Mouse (Mus musculus) stomach, embryonic 14.5 days (tissue): ENCODE results near the gene Golph3. TPM values are rescaled to one million over a fixed set of nuclear protein-coding genes. Genes with fewer than 3 reads are reported as not detected.

ENCODE experiments used
- ATAC-seq: fragments of 200-750 bp; cut with Nextera tagmentation; 2 replicates; pipeline ENCODE4 v1.8.0; 2017; ENCODE audit warnings: low read depth, moderate TSS enrichment; ENCODE audit not compliant: insufficient number of reproducible peaks, insufficient read depth, low FRiP score
- H3K27ac ChIP-seq: fragments of 300-500 bp; sonication (generic); 2 replicates; pipeline ENCODE4 v1.5.1; 2014; ENCODE audit warnings: mild to moderate bottlenecking, low read length, moderate library complexity, mixed read lengths
- H3K27me3 ChIP-seq: fragments of 300-500 bp; sonication (generic); 2 replicates; pipeline ENCODE4 v1.6.1; 2014; ENCODE audit warnings: low read length, control low read depth, mixed read lengths; ENCODE audit not compliant: control insufficient read depth, insufficient read depth
- H3K36me3 ChIP-seq: fragments of 300-500 bp; sonication (generic); 2 replicates; pipeline ENCODE4 v1.6.1; 2014; ENCODE audit warnings: mild to moderate bottlenecking, control low read depth, low read length, moderate library complexity, mixed read lengths; ENCODE audit not compliant: control insufficient read depth, insufficient read depth
- H3K4me1 ChIP-seq: fragments of 300-500 bp; sonication (generic); 2 replicates; pipeline ENCODE4 v1.6.1; 2014; ENCODE audit warnings: low read length, control low read depth, mixed read lengths; ENCODE audit not compliant: control insufficient read depth, insufficient read depth
- H3K4me2 ChIP-seq: fragments of 300-500 bp; sonication (generic); replicated peaks from 2 replicates; pipeline ENCODE4 v1.6.1; 2014; ENCODE audit warnings: low read depth, low read length, control low read depth
- H3K4me3 ChIP-seq: fragments of 300-500 bp; sonication (generic); 2 replicates; pipeline ENCODE4 v1.5.1; 2014; ENCODE audit warnings: low read depth, low read length, control low read depth
- H3K9ac ChIP-seq: fragments of 300-500 bp; sonication (generic); replicated peaks from 2 replicates; pipeline ENCODE4 v1.6.1; 2014; ENCODE audit warnings: low read depth, mild to moderate bottlenecking, control low read depth, low read length, moderate library complexity, mixed read lengths
- H3K9me3 ChIP-seq: fragments of 300-500 bp; sonication (generic); 2 replicates; pipeline ENCODE4 v1.6.1; 2016; ENCODE audit warnings: low read depth, low read length, control low read depth; ENCODE audit not compliant: control insufficient read depth
- WGBS: fragments of 180-500 bp; shearing (Covaris S2); extraction: QIAGEN DNeasy Blood & Tissue Kit; methylation state at CpG from one replicate; pipeline ENCODE4 v1.1.7; 2014; 5-methylcytosine and 5-hydroxymethylcytosine counted together
- polyA plus RNA-seq: library from polyadenylated mRNA; unstranded; fragments of >200 nt; fragmentation: Nextera tagmentation; extraction: Ambion mirVana; gene quantifications from 2 replicates; pipeline ENCODE4 v1.2.1, GENCODE M21; 2014

The Golph3 gene
- 101 and 118 TPM in 2 replicates for polyA plus RNA-seq

DNA sequence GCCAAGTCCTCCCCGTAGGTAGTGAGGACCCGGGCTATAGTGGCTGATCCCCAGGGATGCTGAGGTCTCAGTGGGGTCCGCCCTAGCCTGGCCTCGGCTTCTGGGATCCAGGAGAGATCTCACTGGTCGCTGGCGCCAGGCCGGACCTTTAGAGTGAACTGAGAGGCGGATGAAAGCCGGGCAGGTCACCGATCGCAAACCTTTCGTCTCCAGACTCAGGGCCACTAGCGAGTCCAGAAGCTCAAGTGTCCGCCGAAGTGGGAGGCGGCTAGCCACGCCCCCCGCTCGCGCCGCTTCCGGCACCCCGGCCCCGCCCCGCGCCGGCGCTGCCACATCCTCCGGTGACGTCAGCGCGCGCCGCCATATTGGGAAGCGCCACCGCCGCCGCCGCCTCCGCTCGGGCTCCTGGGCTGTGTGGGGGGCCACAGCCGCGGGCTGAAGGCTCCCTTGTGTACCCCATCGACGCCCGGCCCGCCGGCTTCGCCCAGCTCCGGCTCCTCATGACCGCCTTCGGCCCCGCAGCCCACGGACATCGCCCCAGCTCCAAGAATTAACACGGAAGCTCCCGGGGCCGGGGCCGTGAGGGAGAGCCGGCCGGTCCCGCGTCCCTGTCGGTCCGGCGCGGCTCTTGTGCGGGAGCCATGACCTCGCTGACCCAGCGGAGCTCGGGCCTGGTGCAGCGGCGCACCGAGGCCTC, at the start of gene Golph3:
TSS of gene Golph3 (plus strand) at position 360 of the 697 bp plus-strand sequence.
- no peaks in the 10 kb centered on the region for H3K27me3 ChIP-seq
- peak within 1 kb of the TSS; percentile 88 for H3K4me3 ChIP-seq
- no peaks in the 10 kb centered on the region for H3K9me3 ChIP-seq
- H3K9ac ChIP-seq, result peak within 1 kb of the TSS; percentile 83
- peak within 1 kb of the TSS; percentile 94 for H3K27ac ChIP-seq
- no peaks in the 10 kb centered on the region; the same call in 1 of the 2 replicates for H3K36me3 ChIP-seq
- WGBS, result under 1% methylated on average over 73 of the region's 74 CpGs
- H3K4me2 ChIP-seq, result peak within 1 kb of the TSS; percentile 76
- H3K4me1 ChIP-seq, result peaks cover 12% of the 10 kb centered on the region; the same call in 1 of the 2 replicates
- peak; percentile 95 for ATAC-seq

DNA sequence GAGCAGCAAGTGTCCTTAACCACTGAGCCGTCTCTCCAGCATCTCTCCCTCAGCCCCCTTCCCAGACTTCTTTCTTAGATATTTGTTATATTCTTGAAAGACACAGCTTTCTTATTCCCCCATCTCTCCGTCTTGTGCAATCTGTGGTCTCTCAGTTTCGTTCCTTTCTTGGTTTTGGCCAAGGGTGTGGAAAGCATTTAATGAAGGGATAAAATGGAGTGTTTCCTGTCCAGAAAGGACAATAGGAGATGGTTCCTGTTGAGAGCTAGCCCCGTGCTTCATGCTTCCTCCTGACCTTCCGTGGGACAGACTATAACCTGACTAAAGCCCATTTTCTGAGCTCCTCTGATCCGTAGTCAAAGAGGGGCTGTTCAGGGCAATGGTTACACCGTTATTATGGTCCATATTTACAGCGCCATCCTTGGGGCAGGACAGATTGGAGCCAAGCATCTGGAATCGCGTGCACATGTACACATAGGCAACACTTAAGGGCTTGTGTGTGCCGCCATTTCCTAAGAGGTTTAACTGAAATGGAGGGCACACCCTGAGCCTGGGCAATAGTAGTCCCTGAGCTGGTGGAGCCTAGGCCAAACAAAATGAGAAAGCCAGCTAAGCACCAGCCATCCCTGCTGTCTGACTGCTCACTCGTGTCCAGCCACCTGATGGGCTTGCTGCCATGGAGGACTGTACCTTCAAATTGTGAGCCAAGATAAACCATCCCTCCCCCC, 47.8 kb upstream of the Golph3 start:
- H3K27ac ChIP-seq, result no peak overlapping the region
- H3K4me1 ChIP-seq, result no peaks in the 10 kb centered on the region
- no peak overlapping the region for H3K4me3 ChIP-seq
- H3K27me3 ChIP-seq, result no peaks in the 10 kb centered on the region
- ATAC-seq, result no peak
- 82% methylated on average over 12 of the region's 12 CpGs for WGBS
- H3K9me3 ChIP-seq, result no peaks in the 10 kb centered on the region
- peaks cover 17% of the 10 kb centered on the region for H3K36me3 ChIP-seq
- H3K9ac ChIP-seq, result no peak overlapping the region
- H3K4me2 ChIP-seq, result no peak overlapping the region

DNA sequence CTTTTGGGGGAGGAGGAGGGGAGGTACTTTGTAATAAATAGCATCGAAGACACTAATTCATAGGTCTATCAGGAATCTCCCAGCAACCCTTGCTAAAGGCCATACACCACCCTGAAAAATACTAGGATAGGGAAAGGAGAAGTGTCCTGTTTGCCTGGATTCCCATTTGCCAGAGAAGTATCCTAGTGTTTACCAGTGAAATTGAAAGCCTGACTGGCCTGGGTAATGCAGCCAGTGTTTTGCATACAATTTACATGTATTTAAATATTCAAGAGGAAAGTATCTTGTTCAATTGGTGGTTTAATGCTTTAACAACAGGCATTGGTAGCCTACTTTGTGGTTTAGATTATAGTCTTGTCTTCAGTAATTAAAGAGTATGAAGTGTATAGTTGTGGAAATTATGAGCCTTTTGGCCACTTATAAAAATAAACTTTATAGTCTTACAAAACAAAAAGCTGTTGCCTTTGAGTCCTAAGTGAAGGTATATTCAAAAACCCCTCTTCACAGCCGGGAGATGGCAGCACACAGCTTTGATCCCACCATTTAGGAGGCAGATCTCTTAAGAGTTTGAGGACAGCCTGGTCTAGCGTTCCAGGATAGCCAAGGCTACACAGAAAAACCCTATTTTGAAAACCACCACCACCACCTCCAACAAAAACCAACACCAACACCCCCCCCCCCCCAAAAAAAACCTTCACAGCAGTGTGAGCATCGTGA, 47.0 kb upstream of the Golph3 start:
- ATAC-seq, result no peak
- Histone ChIP-seq H3K4me3 (no peak overlapping the region), H3K9me3 (no peaks in the 10 kb centered on the region), H3K27ac (no peak overlapping the region), H3K27me3 (no peaks in the 10 kb centered on the region), H3K9ac (no peak overlapping the region), H3K36me3 (peaks cover 13% of the 10 kb centered on the region), H3K4me2 (no peak overlapping the region), H3K4me1 (no peaks in the 10 kb centered on the region)
- WGBS, result 68% methylated on average over 4 of the region's 4 CpGs

DNA sequence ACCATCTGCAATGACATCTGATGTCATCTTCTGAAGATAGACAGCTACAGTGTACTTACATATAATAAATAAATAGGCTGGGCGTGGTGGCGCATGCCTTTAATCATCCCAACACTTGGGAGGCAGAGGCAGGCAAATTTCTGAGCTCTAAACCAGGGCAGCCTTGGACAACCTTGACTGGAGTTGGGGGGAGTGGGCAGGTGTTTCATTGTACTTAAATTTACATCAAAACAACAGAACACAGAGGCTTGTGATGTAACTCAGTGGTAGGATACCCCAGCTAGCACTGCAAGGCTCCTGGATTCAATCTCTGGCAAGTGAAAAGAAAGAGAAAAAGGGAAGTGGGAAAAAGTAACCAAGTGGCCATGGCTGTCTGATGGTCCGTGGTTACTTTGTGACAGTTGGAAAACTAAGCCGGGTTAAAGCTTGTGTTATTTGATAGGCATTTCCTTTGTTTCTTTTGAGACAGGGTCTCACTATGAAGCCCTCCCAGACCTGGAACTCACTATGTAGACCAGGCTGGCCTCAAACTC, 46.1 kb upstream of the Golph3 start:
- Histone ChIP-seq H3K4me3 (no peak overlapping the region), H3K4me2 (no peak overlapping the region), H3K27ac (no peak overlapping the region), H3K36me3 (peaks cover 8% of the 10 kb centered on the region; the same call in 1 of the 2 replicates), H3K4me1 (no peaks in the 10 kb centered on the region), H3K27me3 (no peaks in the 10 kb centered on the region), H3K9ac (no peak overlapping the region), H3K9me3 (no peaks in the 10 kb centered on the region)
- no peak for ATAC-seq
- WGBS, result 84% methylated on average over 4 of the region's 4 CpGs

DNA sequence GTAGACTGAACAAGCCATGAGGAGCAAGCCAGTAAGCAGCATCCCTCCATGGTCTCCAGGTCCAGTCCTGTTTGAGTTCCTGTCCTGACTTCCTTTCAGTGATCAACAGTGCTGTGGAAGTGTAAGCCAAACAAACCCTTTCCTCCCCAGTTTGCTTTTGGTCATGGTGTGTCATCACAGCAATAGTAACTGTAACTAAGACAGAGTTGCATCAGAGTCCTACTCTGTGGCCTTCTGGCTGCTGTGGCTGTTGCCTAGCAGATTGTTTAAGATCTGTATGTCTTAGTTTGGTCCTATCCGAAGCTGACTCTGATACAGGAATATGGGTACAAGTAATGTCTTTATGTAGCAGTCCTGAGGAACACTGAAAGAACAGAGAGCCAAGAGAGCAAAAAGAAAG, 41.4 kb upstream of the Golph3 start:
- Histone ChIP-seq H3K4me3 (no peak overlapping the region), H3K4me2 (no peak overlapping the region), H3K27me3 (no peaks in the 10 kb centered on the region), H3K9ac (no peak overlapping the region), H3K4me1 (no peaks in the 10 kb centered on the region), H3K27ac (no peak overlapping the region), H3K36me3 (no peaks in the 10 kb centered on the region), H3K9me3 (no peaks in the 10 kb centered on the region)
- WGBS, result 90% methylated on average over 1 of the region's 1 CpGs
- ATAC-seq, result no peak

DNA sequence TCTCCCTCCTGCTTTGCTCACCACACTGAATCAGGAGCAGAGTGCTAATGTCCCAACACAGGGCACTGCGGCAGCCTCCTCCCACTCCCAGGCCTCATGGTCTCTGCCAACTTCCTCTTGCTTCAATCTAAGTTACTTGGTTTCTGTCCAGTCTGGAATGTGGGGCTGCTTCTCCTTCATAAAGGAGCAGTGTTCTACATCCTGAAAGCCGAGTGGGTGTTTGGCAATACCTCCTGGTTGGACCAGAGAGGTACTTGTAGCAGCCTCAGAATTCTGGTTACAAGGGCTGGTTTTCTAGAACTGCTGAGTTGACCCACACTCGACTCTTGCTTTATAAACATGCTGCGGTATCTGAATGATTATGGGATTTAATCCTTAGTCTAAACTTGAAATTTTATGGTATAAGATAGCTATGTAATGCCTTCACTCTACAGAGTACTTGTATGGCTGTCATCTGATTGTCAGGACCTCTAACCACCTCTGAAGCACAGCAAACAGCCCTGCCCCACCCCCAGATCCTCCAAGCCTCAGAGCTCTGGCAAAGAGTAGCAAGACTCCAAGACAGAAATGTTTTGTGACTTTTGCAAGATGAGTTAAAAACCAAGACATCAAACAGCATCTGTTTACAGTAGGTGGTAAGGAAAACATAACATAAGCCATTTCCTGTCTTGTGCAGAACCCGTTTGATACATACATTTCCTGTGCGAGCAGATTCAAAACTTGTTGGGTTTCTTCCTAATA, 36.3 kb upstream of the Golph3 start:
- ATAC-seq, result no peak
- Histone ChIP-seq H3K36me3 (no peaks in the 10 kb centered on the region), H3K9ac (no peak overlapping the region), H3K4me2 (no peak overlapping the region), H3K27ac (no peak overlapping the region), H3K27me3 (no peaks in the 10 kb centered on the region), H3K4me1 (no peaks in the 10 kb centered on the region), H3K4me3 (no peak overlapping the region), H3K9me3 (no peaks in the 10 kb centered on the region)
- WGBS, result 62% methylated on average over 6 of the region's 6 CpGs

DNA sequence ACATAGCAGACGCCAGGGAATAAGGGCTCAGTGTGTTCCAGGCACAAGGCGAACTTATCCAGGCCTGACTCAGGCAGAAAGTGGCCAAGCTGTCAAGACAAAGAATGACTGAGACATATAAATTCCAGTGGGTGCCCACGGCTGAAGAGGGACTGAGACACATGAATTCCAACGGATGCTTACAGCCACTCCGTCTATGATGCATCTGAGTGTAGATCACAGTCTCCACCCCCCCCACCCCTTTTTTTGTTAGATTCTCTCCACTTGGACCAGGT, 35.8 kb upstream of the Golph3 start:
- H3K36me3 ChIP-seq, result no peaks in the 10 kb centered on the region
- no peaks in the 10 kb centered on the region for H3K9me3 ChIP-seq
- no peak overlapping the region for H3K4me2 ChIP-seq
- 67% methylated on average over 5 of the region's 5 CpGs for WGBS
- no peak overlapping the region for H3K9ac ChIP-seq
- H3K4me3 ChIP-seq, result no peak overlapping the region
- no peaks in the 10 kb centered on the region for H3K27me3 ChIP-seq
- no peak for ATAC-seq
- H3K4me1 ChIP-seq, result no peaks in the 10 kb centered on the region
- H3K27ac ChIP-seq, result no peak overlapping the region

DNA sequence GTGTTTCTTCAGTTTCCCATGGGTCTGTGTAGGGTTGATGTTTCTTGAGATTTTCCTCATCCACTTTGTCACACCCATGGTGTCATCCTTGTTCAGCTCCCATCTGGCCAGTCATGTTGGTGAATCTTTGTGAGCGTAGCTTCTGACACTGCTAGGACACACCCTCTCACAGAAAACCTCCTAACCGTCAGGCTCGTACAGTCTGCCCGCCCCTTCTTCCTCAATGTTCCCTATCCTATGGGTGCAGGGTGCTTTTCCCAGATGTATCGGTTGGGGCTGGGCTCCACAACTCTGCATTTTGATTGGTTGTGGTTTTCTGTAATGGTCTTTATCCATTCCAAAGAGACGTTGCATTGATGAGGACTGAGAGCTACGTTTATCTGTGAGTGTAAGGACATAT, 30.9 kb upstream of the Golph3 start:
- H3K9me3 ChIP-seq, result no peaks in the 10 kb centered on the region
- H3K4me2 ChIP-seq, result no peak overlapping the region
- H3K4me3 ChIP-seq, result no peak overlapping the region
- WGBS, result 85% methylated on average over 7 of the region's 7 CpGs
- no peaks in the 10 kb centered on the region for H3K27me3 ChIP-seq
- no peak overlapping the region for H3K9ac ChIP-seq
- no peak overlapping the region for H3K27ac ChIP-seq
- H3K36me3 ChIP-seq, result no peaks in the 10 kb centered on the region
- ATAC-seq, result no peak
- no peaks in the 10 kb centered on the region for H3K4me1 ChIP-seq
